Mouse (Mus musculus) brain, embryonic 14.5 days (tissue): ENCODE data around the gene Gtf3c1.

ENCODE experiments used
- CTCF ChIP-seq: fragments of 200-500 bp; IDR thresholded peaks from 2 replicates; pipeline ENCODE4 v1.5.1; 2012; ENCODE audit warnings: inconsistent platforms, mild to moderate bottlenecking, moderate library complexity, borderline replicate concordance; ENCODE audit not compliant: insufficient read depth, insufficient read length; ENCODE audit errors: extremely low read depth
- POLR2A ChIP-seq: fragments of 200-500 bp; IDR thresholded peaks from 2 replicates; pipeline ENCODE4 v1.6.1; 2012; ENCODE audit warnings: mild to moderate bottlenecking, inconsistent platforms, borderline replicate concordance; ENCODE audit not compliant: poor library complexity, insufficient read depth, insufficient read length, severe bottlenecking; ENCODE audit errors: extremely low read depth

DNA sequence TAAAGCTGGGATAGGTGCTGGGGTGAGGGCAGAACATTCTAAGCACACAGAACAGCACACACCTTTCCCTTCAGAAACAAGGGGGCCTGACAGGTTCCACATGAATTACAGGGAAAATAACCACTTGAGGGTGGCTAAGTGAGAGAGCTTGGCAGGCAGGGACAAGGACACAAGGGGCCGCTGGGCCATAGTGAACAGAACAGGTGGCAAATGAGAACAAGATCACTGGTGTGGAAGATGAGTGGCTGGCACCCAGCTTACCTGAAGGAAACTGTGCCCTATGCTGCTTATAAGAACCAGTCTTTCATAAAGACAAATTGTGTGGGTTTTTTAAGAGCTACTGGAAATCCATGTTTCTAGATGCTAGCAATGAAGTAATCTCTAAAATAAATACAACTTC, 4.8 kb downstream of the Gtf3c1 start:
- TF ChIP-seq POLR2A: no peak
- TF ChIP-seq CTCF: no peak
